Mouse (Mus musculus) midbrain, postnatal 0 days (tissue): ENCODE measurements around the gene Mn1. TPM values are rescaled to one million over a fixed set of nuclear protein-coding genes. Genes with fewer than 3 reads are reported as not detected.

Experiments used
- ATAC-seq: fragments of 200-750 bp; cut with Nextera tagmentation; 2 replicates; pipeline ENCODE4 v1.8.0; 2017; ENCODE audit warnings: moderate number of reproducible peaks, mild to moderate bottlenecking, moderate TSS enrichment, moderate library complexity; ENCODE audit not compliant: low FRiP score
- DNase-seq: peaks from one replicate; pipeline ENCODE4 v3.0.0-alpha.2; 2015; ENCODE audit warnings: low spot score
- H3K27ac ChIP-seq: fragments of 300-500 bp; sonication (generic); 2 replicates; pipeline ENCODE4 v1.5.1; 2014; ENCODE audit warnings: low read depth, mild to moderate bottlenecking, low read length, mixed read lengths
- H3K27me3 ChIP-seq: fragments of 300-500 bp; sonication (generic); 2 replicates; pipeline ENCODE4 v1.6.1; 2014; ENCODE audit warnings: low read length, control low read depth, mixed read lengths; ENCODE audit not compliant: insufficient read depth
- H3K36me3 ChIP-seq: fragments of 300-500 bp; sonication (generic); 2 replicates; pipeline ENCODE4 v1.6.1; 2014; ENCODE audit warnings: low read length, control low read depth, mixed read lengths; ENCODE audit not compliant: insufficient read depth
- H3K4me1 ChIP-seq: fragments of 300-500 bp; sonication (generic); 2 replicates; pipeline ENCODE4 v1.6.1; 2014; ENCODE audit warnings: mild to moderate bottlenecking, control low read depth, antibody characterized with exemption, low read length, mixed read lengths; ENCODE audit not compliant: insufficient read depth
- H3K4me2 ChIP-seq: fragments of 300-500 bp; sonication (generic); 2 replicates; pipeline ENCODE4 v1.6.1; 2014; ENCODE audit warnings: low read depth, mild to moderate bottlenecking, low read length, mixed read lengths; ENCODE audit not compliant: poor library complexity, severe bottlenecking
- H3K4me3 ChIP-seq: fragments of 300-500 bp; sonication (generic); 2 replicates; pipeline ENCODE4 v1.5.1; 2014; ENCODE audit warnings: low read depth, mild to moderate bottlenecking, low read length, moderate library complexity
- H3K9ac ChIP-seq: fragments of 300-500 bp; sonication (generic); replicated peaks from 2 replicates; pipeline ENCODE4 v1.6.1; 2014; ENCODE audit warnings: mild to moderate bottlenecking, low read length, moderate library complexity, mixed read lengths; ENCODE audit not compliant: poor library complexity, severe bottlenecking
- H3K9me3 ChIP-seq: fragments of 300-500 bp; sonication (generic); 2 replicates; pipeline ENCODE4 v1.6.1; 2016; ENCODE audit warnings: low read length, control low read depth
- CTCF ChIP-seq: IDR thresholded peaks from 2 replicates; pipeline ENCODE4 v1.5.1; 2016; ENCODE audit warnings: antibody characterized with exemption, mild to moderate bottlenecking
- WGBS: fragments of 180-500 bp; shearing (Covaris S2); extraction: QIAGEN DNeasy Blood & Tissue Kit; methylation state at CpG from one replicate; pipeline ENCODE4 v1.1.7; 2014; 5-methylcytosine and 5-hydroxymethylcytosine counted together
- polyA plus RNA-seq: library from polyadenylated mRNA; unstranded; fragments of >200 nt; fragmentation: Nextera tagmentation; extraction: Ambion mirVana; gene quantifications from 2 replicates; pipeline ENCODE4 v1.2.1, GENCODE M21; 2015
- total RNA-seq: library from RNA; depleted of rRNA; stranded (reverse); fragments of >200 nt; gene quantifications from 2 replicates; pipeline ENCODE4 v1.2.3, GENCODE M21; 2014

Mn1 gene
- total and polyA plus RNA-seq, 2 experiments from 2014 or later: 49.6 to 139 TPM

GRCm38 (mm10) chr5:111414770-111415249 is 2.4 kb upstream of the Mn1 start:
- no peak for ATAC-seq
- no peaks in the 10 kb centered on the region for H3K9me3 ChIP-seq
- peak overlapping the region; percentile 33; the same call in 1 of the 2 replicates for H3K9ac ChIP-seq
- no peaks in the 10 kb centered on the region for H3K27me3 ChIP-seq
- DNase-seq: no peak
- peak overlapping the region; percentile 92 for H3K4me2 ChIP-seq
- H3K36me3 ChIP-seq: no peaks in the 10 kb centered on the region
- H3K4me1 ChIP-seq: 0 out of 2 replicates have a peak, but pooled peaks cover 5% of the 10 kb centered on the region
- H3K4me3 ChIP-seq: peak overlapping the region; percentile 90
- 54% methylated on average over 4 of the region's 4 CpGs for WGBS
- no peak for TF ChIP-seq CTCF
- H3K27ac ChIP-seq: peak overlapping the region; percentile 38; the same call in 1 of the 2 replicates

GRCm38 (mm10) chr5:111415575-111415974 is 1.6 kb upstream of the Mn1 start:
- 2% methylated on average over 14 of the region's 14 CpGs for WGBS
- peak overlapping the region; percentile 90 for H3K4me3 ChIP-seq
- no peaks in the 10 kb centered on the region for H3K9me3 ChIP-seq
- peak overlapping the region; percentile 92 for H3K4me2 ChIP-seq
- H3K27ac ChIP-seq: no peak overlapping the region
- ATAC-seq (no peak), DNase-seq (no peak)
- H3K36me3 ChIP-seq: peaks cover 3% of the 10 kb centered on the region; the same call in 1 of the 2 replicates
- H3K27me3 ChIP-seq: no peaks in the 10 kb centered on the region
- 0 out of 2 replicates have a peak, but pooled peaks cover 5% of the 10 kb centered on the region for H3K4me1 ChIP-seq
- 0 out of 2 replicates have a peak overlapping the region, but pooled peaks have one; percentile 33 for H3K9ac ChIP-seq
- no peak for TF ChIP-seq CTCF

GRCm38 (mm10) chr5:111416048-111416447 is 1.1 kb upstream of the Mn1 start:
- Histone ChIP-seq H3K4me1 (0 out of 2 replicates have a peak, but pooled peaks cover 5% of the 10 kb centered on the region), H3K27ac (peak overlapping the region; percentile 90; the same call in 1 of the 2 replicates), H3K9me3 (no peaks in the 10 kb centered on the region), H3K9ac (peak overlapping the region; percentile 91), H3K27me3 (no peaks in the 10 kb centered on the region), H3K36me3 (peaks cover 7% of the 10 kb centered on the region; the same call in 1 of the 2 replicates), H3K4me3 (peak overlapping the region; percentile 90), H3K4me2 (peak overlapping the region; percentile 92)
- 1% methylated on average over 13 of the region's 13 CpGs for WGBS
- no peak for TF ChIP-seq CTCF
- DNase-seq (peak; percentile 54), ATAC-seq (no peak)

- Histone ChIP-seq H3K9me3 (no peaks in the 10 kb centered on the region), H3K27me3 (no peaks in the 10 kb centered on the region), H3K4me2 (peak overlapping the region; percentile 92), H3K4me3 (peak overlapping the region; percentile 90), H3K36me3 (peaks cover 11% of the 10 kb centered on the region; the same call in 1 of the 2 replicates), H3K9ac (peak overlapping the region; percentile 91), H3K4me1 (peaks cover 5% of the 10 kb centered on the region; the same call in 1 of the 2 replicates), H3K27ac (peak overlapping the region; percentile 90)
- ATAC-seq (no peak), DNase-seq (no peak)
- TF ChIP-seq CTCF: no peak
- under 1% methylated on average over 53 of the region's 105 CpGs for WGBS
Measured at GRCm38 (mm10) chr5:111417378-111418131, 393 bp downstream of the Mn1 start.

- under 1% methylated on average over 58 of the region's 63 CpGs for WGBS
- peak overlapping the region; percentile 90 for H3K4me3 ChIP-seq
- H3K27me3 ChIP-seq: no peaks in the 10 kb centered on the region
- H3K4me1 ChIP-seq: peaks cover 5% of the 10 kb centered on the region; the same call in 1 of the 2 replicates
- H3K36me3 ChIP-seq: peaks cover 11% of the 10 kb centered on the region; the same call in 1 of the 2 replicates
- no peak for ATAC-seq
- H3K9ac ChIP-seq: peak overlapping the region; percentile 91
- DNase-seq: no peak
- peak overlapping the region; percentile 92 for H3K4me2 ChIP-seq
- TF ChIP-seq CTCF: no peak
- peak overlapping the region; percentile 90 for H3K27ac ChIP-seq
- H3K9me3 ChIP-seq: no peaks in the 10 kb centered on the region
Measured at GRCm38 (mm10) chr5:111418202-111419120, 1.3 kb downstream of the Mn1 start.
